Mouse (Mus musculus) ES-Bruce4 (cell line): ENCODE results near the gene Pcdh19. TPM values are rescaled to one million over a fixed set of nuclear protein-coding genes. Genes with fewer than 3 reads are reported as not detected.

Experiments
- H3K27ac ChIP-seq: 2 replicates; pipeline ENCODE4 v1.5.1; 2012; ENCODE audit warnings: low read length, inconsistent platforms; ENCODE audit not compliant: insufficient read depth
- H3K27me3 ChIP-seq: 2 replicates; pipeline ENCODE4 v1.6.1; 2012; ENCODE audit warnings: mild to moderate bottlenecking, low read length, inconsistent platforms; ENCODE audit not compliant: control insufficient read depth, poor library complexity, insufficient read depth, severe bottlenecking
- H3K36me3 ChIP-seq: 2 replicates; pipeline ENCODE4 v1.6.1; 2012; ENCODE audit warnings: inconsistent platforms, mild to moderate bottlenecking, low read length, moderate library complexity; ENCODE audit not compliant: control insufficient read depth, poor library complexity, insufficient read depth, severe bottlenecking
- H3K4me1 ChIP-seq: one replicate; pipeline ENCODE4 v1.8.1; 2011; ENCODE audit warnings: low read length; ENCODE audit not compliant: control insufficient read depth, insufficient read depth
- H3K4me3 ChIP-seq: 2 replicates; pipeline ENCODE4 v1.5.1; 2011; ENCODE audit warnings: low read depth, mild to moderate bottlenecking, low read length
- H3K9ac ChIP-seq: 2 replicates; pipeline ENCODE4 v1.6.1; 2012; ENCODE audit warnings: low read depth, mild to moderate bottlenecking, inconsistent platforms; ENCODE audit not compliant: poor library complexity, severe bottlenecking
- H3K9me3 ChIP-seq: replicated peaks from 2 replicates; pipeline ENCODE4 v1.6.1; 2012; ENCODE audit warnings: mild to moderate bottlenecking, low read length, inconsistent platforms; ENCODE audit not compliant: control insufficient read depth, poor library complexity, insufficient read depth, severe bottlenecking
- CTCF ChIP-seq: IDR thresholded peaks from one replicate; pipeline ENCODE4 v1.8.1; 2011; ENCODE audit warnings: low read depth, low read length
- EP300 ChIP-seq: IDR thresholded peaks from 2 replicates; pipeline ENCODE4 v1.6.1; 2011; ENCODE audit warnings: low read depth, low read length; ENCODE audit not compliant: insufficient read depth
- POLR2A ChIP-seq: IDR thresholded peaks from one replicate; pipeline ENCODE4 v1.8.1; 2011; ENCODE audit warnings: low read length; ENCODE audit not compliant: insufficient read depth
- polyA plus RNA-seq: library from polyadenylated mRNA; stranded (reverse); fragments of >200 nt; gene quantifications from 2 replicates; pipeline ENCODE4 v1.2.4, GENCODE M21; 2011; ENCODE audit warnings: low read depth; ENCODE audit not compliant: missing spikeins, insufficient read depth, insufficient read length

The Pcdh19 gene
- polyA plus RNA-seq, 1 experiment: 1.8 TPM

DNA sequence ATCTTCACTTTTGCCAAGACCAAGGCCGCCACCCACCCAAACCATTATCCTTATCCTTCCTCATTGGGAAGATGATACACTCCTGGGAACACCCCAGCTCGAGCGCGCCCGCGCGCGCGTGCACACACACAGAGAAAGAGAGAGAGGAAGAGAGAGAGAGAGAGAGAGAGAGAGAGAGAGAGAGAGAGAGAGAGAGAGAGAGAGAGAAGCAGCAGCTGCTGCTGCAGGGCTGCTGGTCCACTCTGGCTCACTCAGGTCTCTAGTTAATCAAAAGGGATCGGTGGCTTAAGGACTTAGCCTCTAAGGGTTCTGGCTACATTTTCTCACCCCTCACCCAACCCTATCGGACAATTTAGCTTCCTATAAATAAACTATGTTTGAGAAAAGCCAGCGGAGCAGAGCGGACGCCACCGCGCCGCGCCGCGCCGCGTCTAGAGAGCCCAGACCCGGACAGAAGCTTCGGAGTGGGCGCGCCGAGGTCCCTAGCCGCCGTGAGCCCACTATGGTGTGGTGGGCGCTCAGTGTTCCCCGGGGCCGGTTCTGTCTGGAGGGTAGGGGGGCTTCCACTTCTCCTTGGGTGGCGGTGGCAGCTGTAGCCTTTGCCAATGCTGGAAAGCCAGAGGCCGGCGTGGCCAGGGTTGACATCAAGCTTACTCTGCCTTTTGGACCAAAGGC, 926 bp upstream of the Pcdh19 start:
- no peak overlapping the region for H3K27ac ChIP-seq
- peak overlapping the region; percentile 10 for H3K4me3 ChIP-seq
- H3K9me3 ChIP-seq: no peaks in the 10 kb centered on the region
- no peak for TF ChIP-seq CTCF
- no peak for TF ChIP-seq EP300
- TF ChIP-seq POLR2A: no peak
- no peaks in the 10 kb centered on the region for H3K4me1 ChIP-seq
- H3K27me3 ChIP-seq: peaks cover 8% of the 10 kb centered on the region
- peak overlapping the region; percentile 36; the same call in 1 of the 2 replicates for H3K9ac ChIP-seq
- no peaks in the 10 kb centered on the region for H3K36me3 ChIP-seq

DNA sequence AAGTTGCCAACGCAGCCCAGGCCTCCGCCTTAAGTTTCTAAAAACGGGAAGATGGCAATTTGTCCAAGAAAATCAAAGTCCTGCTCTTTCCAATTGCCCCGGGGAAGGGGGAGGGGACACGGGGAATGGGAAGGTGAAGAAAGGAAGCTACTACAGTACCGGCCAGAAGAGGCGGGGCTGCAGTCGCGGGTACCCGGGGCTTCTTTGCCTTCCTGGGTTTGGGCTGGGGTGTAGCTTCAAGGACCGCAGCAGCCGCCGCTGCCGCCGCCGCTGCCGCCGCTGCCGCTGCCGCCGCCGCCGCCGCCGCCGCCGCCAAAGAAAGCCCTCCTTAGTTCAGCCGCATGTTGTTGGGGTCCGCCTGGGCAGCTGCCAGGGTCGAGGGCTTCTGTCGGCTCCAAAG, 631 bp downstream of the Pcdh19 start:
- Histone ChIP-seq H3K9me3 (no peaks in the 10 kb centered on the region), H3K27ac (no peak overlapping the region), H3K9ac (peak overlapping the region; percentile 58), H3K36me3 (no peaks in the 10 kb centered on the region), H3K27me3 (peaks cover 8% of the 10 kb centered on the region), H3K4me1 (no peaks in the 10 kb centered on the region), H3K4me3 (peak overlapping the region; percentile 82)
- TF ChIP-seq POLR2A: no peak
- TF ChIP-seq EP300: no peak
- TF ChIP-seq CTCF: no peak

DNA sequence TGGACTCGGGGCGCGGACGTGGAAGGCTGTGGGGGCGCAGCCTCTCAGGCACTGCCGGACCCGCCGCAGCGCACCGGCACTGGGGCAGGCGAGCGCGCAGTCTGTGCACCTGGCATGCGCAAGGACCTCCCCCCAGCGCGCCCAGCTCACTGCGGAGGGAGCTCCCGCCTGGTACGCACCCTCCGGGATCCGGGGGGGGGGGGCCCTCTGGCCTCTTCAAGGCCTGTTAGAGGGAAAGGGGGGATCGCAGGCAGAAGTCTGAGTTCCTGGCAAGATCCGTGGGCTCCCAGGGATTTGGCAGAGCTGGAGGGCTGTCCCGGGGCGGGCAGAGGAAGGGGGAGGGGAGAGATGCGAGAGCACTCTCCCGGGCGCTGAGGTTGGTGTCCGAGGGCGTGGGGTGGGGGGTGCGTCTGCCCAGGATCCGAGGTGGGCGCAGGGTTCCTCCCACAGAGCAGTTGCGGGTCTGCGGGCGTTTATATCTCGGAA, 1.1 kb downstream of the Pcdh19 start:
- Histone ChIP-seq H3K27ac (no peak overlapping the region), H3K4me1 (no peaks in the 10 kb centered on the region), H3K27me3 (peaks cover 8% of the 10 kb centered on the region), H3K9me3 (no peaks in the 10 kb centered on the region), H3K4me3 (peak overlapping the region; percentile 82), H3K9ac (peak overlapping the region; percentile 58), H3K36me3 (no peaks in the 10 kb centered on the region)
- TF ChIP-seq EP300 (no peak), CTCF (no peak), POLR2A (no peak)

DNA sequence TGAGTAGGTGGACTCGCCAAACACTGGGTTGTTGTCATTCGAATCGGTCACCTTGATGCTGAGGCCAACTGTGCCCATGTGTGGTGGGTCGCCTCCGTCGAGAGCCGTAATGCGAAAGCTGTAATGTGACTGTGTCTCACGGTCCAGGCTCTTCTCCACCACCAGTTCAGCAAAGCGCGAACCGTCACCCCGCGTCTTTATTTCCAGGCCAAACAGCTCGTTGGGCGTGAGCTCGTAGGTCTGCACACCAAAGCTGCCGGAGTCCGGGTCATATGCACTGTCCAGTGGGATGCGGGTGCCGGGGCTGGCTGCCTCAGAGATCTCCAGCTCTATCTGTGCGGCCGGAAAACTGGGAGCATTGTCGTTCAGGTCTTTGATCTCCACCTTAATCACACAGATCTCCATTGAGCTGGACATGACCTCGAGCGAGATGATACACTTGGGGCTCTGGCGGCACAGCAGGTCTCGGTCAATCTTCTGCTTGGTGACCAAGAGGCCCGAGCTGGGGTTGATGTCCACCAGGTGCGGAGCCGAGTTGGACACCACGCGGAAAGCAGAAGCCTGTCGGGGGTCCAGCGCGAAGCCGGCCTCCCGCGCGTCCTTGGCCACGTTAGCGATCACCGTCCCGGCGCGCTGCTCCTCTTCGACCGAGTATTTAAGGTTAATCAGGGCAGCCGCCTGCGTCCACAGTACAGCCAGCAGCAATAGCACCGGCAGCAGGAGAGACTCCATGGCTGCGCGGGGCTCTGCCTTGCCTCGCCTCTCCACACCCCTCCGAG, 2.1 kb downstream of the Pcdh19 start:
- Histone ChIP-seq H3K27me3 (peaks cover 8% of the 10 kb centered on the region), H3K4me3 (peak overlapping the region; percentile 82), H3K9ac (peak overlapping the region; percentile 58), H3K4me1 (no peaks in the 10 kb centered on the region), H3K9me3 (no peaks in the 10 kb centered on the region), H3K36me3 (no peaks in the 10 kb centered on the region), H3K27ac (no peak overlapping the region)
- TF ChIP-seq POLR2A (no peak), CTCF (no peak), EP300 (no peak)

DNA sequence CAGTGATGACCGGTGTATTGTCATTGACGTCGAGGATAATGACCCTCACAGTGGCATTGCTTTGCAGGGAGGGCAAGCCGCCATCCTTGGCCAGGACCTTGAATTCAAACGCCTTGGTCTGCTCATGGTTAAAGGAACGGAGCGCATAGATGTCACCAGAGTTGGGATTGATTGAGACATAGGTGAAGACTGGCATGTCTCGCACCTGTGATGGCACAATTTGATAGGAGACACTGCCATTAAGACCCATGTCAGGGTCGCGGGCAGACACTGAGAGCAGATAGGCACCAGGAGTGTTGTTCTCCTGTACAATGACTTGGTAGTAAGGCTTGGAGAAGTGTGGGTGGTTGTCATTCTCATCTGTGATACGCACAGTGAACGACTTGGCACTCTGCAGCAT, 3.2 kb downstream of the Pcdh19 start:
- H3K27me3 ChIP-seq: peaks cover 8% of the 10 kb centered on the region
- no peaks in the 10 kb centered on the region for H3K9me3 ChIP-seq
- no peak overlapping the region for H3K4me3 ChIP-seq
- no peaks in the 10 kb centered on the region for H3K4me1 ChIP-seq
- no peaks in the 10 kb centered on the region for H3K36me3 ChIP-seq
- no peak overlapping the region for H3K9ac ChIP-seq
- TF ChIP-seq POLR2A (no peak), CTCF (no peak), EP300 (no peak)
- H3K27ac ChIP-seq: no peak overlapping the region

DNA sequence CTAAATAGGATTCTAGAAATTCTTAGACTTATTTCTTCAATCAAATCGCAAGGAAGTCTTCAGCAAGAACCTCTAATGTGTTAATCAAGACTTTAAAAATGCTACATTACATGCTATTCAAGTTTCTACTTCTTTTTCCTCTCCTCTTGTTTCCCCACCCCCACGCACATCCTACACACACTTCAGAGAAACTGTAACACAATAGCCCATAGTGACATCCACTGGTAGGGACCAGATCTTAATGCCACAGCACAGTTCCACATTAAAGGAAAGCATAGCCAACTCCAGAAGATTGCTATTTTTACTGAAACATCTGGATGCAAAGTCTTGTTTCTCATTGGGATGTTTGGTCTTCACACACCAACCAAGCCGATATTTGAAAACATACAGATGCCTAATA, 4.8 kb downstream of the Pcdh19 start:
- Histone ChIP-seq H3K36me3 (no peaks in the 10 kb centered on the region), H3K27ac (no peak overlapping the region), H3K9ac (no peak overlapping the region), H3K4me1 (no peaks in the 10 kb centered on the region), H3K9me3 (no peaks in the 10 kb centered on the region), H3K4me3 (no peak overlapping the region), H3K27me3 (peaks cover 4% of the 10 kb centered on the region; the same call in 1 of the 2 replicates)
- TF ChIP-seq EP300: no peak
- no peak for TF ChIP-seq POLR2A
- no peak for TF ChIP-seq CTCF
